Mouse (Mus musculus): ENCODE data around the gene Acsf3.
A peak's percentile ranks its signal among the peaks of the same experiment; 100 is the strongest.

The Acsf3 gene

GRCm38 (mm10) chr8:122851692-122852545 is 76.6 kb downstream of the Acsf3 start:
- DNase-seq, result peak; percentile 91

- no peak for DNase-seq
Measured at GRCm38 (mm10) chr8:122852546-122852905, 77.2 kb downstream of the Acsf3 start.

- DNase-seq, result peak; percentile 75
Measured at GRCm38 (mm10) chr8:122853340-122853771, 78.1 kb downstream of the Acsf3 start.

GRCm38 (mm10) chr8:122854388-122854787 is 79.1 kb downstream of the Acsf3 start:
- no peak for DNase-seq

- DNase-seq, result no peak
Measured at GRCm38 (mm10) chr8:122855123-122855522, 79.8 kb downstream of the Acsf3 start.

- no peak for DNase-seq
Measured at GRCm38 (mm10) chr8:122856288-122856687, 81.0 kb downstream of the Acsf3 start.

GRCm38 (mm10) chr8:122859843-122860242 is 84.6 kb downstream of the Acsf3 start:
- no peak for DNase-seq

- DNase-seq, result no peak
Measured at GRCm38 (mm10) chr8:122864719-122865129, 89.4 kb downstream of the Acsf3 start.

GRCm38 (mm10) chr8:122865441-122865840 is 90.2 kb downstream of the Acsf3 start:
- DNase-seq, result no peak

- DNase-seq, result no peak
Measured at GRCm38 (mm10) chr8:122866231-122866630, 90.9 kb downstream of the Acsf3 start.
